Mouse (Mus musculus): ENCODE results near the gene Il21r. TPM values are rescaled to one million over a fixed set of nuclear protein-coding genes. Genes with fewer than 3 reads are reported as not detected.

Gene Il21r
- polyA plus RNA-seq, 1 experiment from 2014 or later = 0.13 TPM

DNA sequence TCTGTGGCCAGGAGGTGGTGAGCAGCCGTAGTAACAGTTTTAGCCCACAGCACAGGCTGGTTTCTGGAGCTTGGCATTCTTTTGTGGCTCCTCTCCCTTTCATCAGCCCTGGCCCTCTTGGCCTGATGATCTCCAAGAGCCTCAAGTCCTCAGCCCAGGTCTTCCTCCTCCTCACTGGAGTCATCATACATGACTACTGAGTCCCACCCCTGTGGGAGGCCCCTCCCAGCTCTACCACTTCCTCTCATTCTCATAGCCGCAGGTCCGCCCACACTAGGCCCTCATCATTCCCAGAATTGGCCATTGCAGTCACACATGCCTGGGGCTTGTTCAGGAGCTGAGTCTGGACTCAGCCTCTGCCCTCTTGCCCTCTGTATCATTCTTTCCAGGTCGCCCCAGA, 9.4 kb upstream of the Il21r start:
- DNase-seq (no peak), ATAC-seq (ENCODE audit: low FRiP score, low TSS enrichment) (no peak)
- 84% methylated on average over 4 of the region's 4 CpGs for WGBS
- Histone ChIP-seq H3K4me3 (replicated peaks; ENCODE audit: low read depth, low read length) (no peak overlapping the region), H3K9ac (replicated peaks; ENCODE audit: low read length) (no peak overlapping the region), H3K4me1 (ENCODE audit: control insufficient read depth, insufficient read depth, low read length) (no peaks in the 10 kb centered on the region), H3K27me3 (ENCODE audit: control insufficient read depth, insufficient read depth, low read length) (no peaks in the 10 kb centered on the region), H3K36me3 (ENCODE audit: control insufficient read depth, insufficient read depth, low read length) (no peaks in the 10 kb centered on the region), H3K9me3 (ENCODE audit: control insufficient read depth, low read length) (no peaks in the 10 kb centered on the region), H3K27ac (replicated peaks; ENCODE audit: low read depth, low read length) (no peak overlapping the region), H3K4me2 (ENCODE audit: low read length) (no peak overlapping the region)

DNA sequence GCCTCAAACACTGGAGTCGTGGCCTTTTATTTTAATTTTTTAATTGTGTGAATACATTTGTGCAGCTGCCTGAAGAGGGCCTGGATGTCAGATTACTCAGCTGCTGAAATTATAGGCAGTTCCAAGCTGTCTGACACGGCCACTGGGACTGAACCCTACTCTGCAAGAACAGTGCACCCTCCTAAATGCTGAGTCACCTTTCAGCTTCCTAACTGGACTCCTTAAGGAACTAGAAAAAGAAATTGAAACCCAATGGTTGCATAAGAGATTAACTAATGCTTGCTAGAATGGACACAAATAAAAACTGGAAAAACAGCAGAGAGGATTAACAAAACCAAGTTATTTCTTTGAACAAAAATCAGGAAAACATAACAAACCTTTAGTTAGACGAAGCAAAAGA, 6.8 kb upstream of the Il21r start:
- H3K36me3 ChIP-seq (ENCODE audit: control insufficient read depth, insufficient read depth, low read length) = no peaks in the 10 kb centered on the region
- no peak overlapping the region for H3K4me2 ChIP-seq (ENCODE audit: low read length)
- H3K4me1 ChIP-seq (ENCODE audit: control insufficient read depth, insufficient read depth, low read length) = no peaks in the 10 kb centered on the region
- ATAC-seq (ENCODE audit: low FRiP score, low TSS enrichment) = no peak
- H3K27me3 ChIP-seq (ENCODE audit: control insufficient read depth, insufficient read depth, low read length) = no peaks in the 10 kb centered on the region
- H3K27ac ChIP-seq (replicated peaks; ENCODE audit: low read depth, low read length) = no peak overlapping the region
- 68% methylated on average over 3 of the region's 3 CpGs for WGBS
- DNase-seq = no peak
- H3K9ac ChIP-seq (replicated peaks; ENCODE audit: low read length) = no peak overlapping the region
- H3K4me3 ChIP-seq (replicated peaks; ENCODE audit: low read depth, low read length) = no peak overlapping the region
- no peaks in the 10 kb centered on the region for H3K9me3 ChIP-seq (ENCODE audit: control insufficient read depth, low read length)

DNA sequence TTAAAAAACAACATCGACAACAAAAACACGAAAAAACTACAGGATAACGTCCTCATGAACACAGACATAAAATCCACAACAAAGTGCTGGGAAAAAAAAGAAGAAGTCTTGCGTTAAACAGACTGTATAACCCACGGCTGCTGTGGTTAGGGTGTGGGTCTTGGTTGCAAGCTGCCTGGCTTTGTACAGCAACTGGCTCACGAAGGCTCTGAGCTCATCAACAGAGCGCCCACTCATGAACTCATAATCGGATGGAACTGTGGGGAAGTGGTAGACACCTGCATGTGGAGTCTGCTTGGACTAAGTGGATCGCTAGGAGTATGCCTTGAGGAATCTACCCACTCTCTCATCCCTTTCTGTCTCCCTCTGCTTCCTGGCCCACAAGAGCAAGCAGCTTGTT, 6.1 kb upstream of the Il21r start:
- no peaks in the 10 kb centered on the region for H3K4me1 ChIP-seq (ENCODE audit: control insufficient read depth, insufficient read depth, low read length)
- no peaks in the 10 kb centered on the region for H3K9me3 ChIP-seq (ENCODE audit: control insufficient read depth, low read length)
- WGBS = 90% methylated on average over 9 of the region's 9 CpGs
- no peak overlapping the region for H3K9ac ChIP-seq (replicated peaks; ENCODE audit: low read length)
- no peak overlapping the region for H3K4me2 ChIP-seq (ENCODE audit: low read length)
- H3K27me3 ChIP-seq (ENCODE audit: control insufficient read depth, insufficient read depth, low read length) = no peaks in the 10 kb centered on the region
- H3K27ac ChIP-seq (replicated peaks; ENCODE audit: low read depth, low read length) = no peak overlapping the region
- DNase-seq = no peak
- no peak overlapping the region for H3K4me3 ChIP-seq (replicated peaks; ENCODE audit: low read depth, low read length)
- H3K36me3 ChIP-seq (ENCODE audit: control insufficient read depth, insufficient read depth, low read length) = no peaks in the 10 kb centered on the region
- no peak for ATAC-seq (ENCODE audit: low FRiP score, low TSS enrichment)

DNA sequence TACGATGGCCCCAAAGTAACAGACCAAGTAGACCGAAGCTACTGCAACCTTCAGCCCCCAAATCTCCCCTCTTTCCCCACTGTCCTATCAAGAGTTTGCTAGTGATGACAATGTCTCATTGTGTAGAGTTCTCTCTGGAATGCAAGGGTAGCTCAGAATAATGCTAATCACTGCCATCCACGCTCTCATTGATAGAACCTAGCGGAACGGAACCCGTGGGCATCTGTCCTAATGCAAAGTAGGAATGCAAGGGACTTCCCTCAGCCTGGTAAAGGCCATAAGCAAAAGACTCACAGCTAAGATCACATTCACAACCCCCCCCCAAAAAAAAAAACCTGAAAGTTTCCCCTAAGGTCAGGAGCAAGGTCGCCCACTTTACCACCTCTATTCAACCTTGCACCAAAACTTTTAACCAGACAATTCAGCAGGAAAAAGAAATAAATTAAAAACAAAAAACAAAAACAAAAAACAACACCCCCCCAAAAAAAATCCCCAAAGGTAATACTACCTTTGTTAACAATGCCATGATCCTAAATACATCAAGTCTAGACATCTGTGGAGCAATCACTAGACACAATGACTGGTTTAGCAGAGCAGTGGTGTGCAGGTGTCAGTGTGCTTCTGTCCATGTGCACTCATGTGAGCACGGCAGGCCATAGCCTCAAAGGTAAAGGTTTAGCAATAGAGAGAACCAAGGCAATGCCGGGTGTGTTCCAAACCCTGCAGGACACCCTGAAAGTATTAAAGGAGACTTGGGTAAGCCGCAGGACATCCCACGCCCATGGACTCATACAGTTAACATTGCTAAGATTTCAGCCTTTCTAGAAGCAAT, 5.5 kb upstream of the Il21r start:
- Histone ChIP-seq H3K27me3 (ENCODE audit: control insufficient read depth, insufficient read depth, low read length) (no peaks in the 10 kb centered on the region), H3K36me3 (ENCODE audit: control insufficient read depth, insufficient read depth, low read length) (no peaks in the 10 kb centered on the region), H3K9ac (replicated peaks; ENCODE audit: low read length) (no peak overlapping the region), H3K4me2 (ENCODE audit: low read length) (no peak overlapping the region), H3K4me1 (ENCODE audit: control insufficient read depth, insufficient read depth, low read length) (no peaks in the 10 kb centered on the region), H3K27ac (replicated peaks; ENCODE audit: low read depth, low read length) (no peak overlapping the region), H3K4me3 (replicated peaks; ENCODE audit: low read depth, low read length) (no peak overlapping the region), H3K9me3 (ENCODE audit: control insufficient read depth, low read length) (no peaks in the 10 kb centered on the region)
- DNase-seq (no peak), ATAC-seq (ENCODE audit: low FRiP score, low TSS enrichment) (no peak)
- 80% methylated on average over 11 of the region's 11 CpGs for WGBS

DNA sequence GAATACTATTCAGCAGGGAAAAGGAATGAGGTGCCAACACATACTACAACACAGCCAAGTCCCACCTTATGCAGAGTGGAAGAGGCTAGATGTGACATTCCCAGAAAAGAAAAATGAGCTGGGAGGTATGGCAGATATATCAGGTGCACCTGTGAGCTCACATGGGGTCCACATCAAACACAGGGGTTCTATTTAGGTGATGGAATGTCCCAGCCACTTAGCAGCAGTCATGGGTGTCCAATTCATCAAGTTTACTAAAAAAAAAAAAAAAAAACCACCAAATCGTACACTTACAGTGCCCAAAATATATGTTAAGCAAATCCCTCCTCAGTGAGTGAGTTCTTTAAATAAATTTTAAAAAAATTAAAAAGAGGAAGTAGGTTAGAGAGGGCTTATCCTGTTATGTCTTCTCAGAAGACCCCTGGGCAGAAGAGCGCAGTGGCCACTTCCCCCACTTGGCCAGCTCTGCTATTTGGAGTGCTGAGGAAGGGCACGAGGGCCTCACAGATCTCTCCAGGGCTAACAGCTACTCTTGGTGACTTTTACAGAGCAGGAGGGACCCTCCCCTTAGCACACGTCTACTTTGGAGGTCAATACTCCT, 3.8 kb upstream of the Il21r start:
- Histone ChIP-seq H3K27me3 (ENCODE audit: control insufficient read depth, insufficient read depth, low read length) (no peaks in the 10 kb centered on the region), H3K4me3 (replicated peaks; ENCODE audit: low read depth, low read length) (no peak overlapping the region), H3K27ac (replicated peaks; ENCODE audit: low read depth, low read length) (no peak overlapping the region), H3K36me3 (ENCODE audit: control insufficient read depth, insufficient read depth, low read length) (no peaks in the 10 kb centered on the region), H3K4me2 (ENCODE audit: low read length) (no peak overlapping the region), H3K9me3 (ENCODE audit: control insufficient read depth, low read length) (no peaks in the 10 kb centered on the region), H3K4me1 (ENCODE audit: control insufficient read depth, insufficient read depth, low read length) (no peaks in the 10 kb centered on the region), H3K9ac (replicated peaks; ENCODE audit: low read length) (no peak overlapping the region)
- ATAC-seq (ENCODE audit: low FRiP score, low TSS enrichment) (no peak), DNase-seq (no peak)
- 77% methylated on average over 4 of the region's 4 CpGs for WGBS

DNA sequence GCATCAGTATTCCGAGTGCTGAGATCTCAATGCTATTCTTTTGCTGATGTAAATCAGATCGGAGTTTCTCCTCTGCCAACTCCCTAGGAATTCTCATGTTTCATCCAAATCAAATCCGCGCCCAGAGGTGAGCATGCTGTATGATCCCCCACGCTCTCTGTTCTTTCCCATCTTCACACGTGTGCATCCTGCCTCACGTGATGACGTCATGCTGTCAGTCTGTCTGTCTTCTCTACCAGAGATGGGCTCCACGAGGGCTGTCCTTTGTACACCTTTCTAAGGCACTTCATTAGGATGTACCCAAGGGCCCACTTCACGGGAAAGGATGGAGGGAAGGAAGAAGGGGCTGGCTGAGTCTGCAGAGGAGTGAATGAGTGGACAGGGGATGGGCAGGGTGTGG, 3.1 kb upstream of the Il21r start:
- 80% methylated on average over 10 of the region's 10 CpGs for WGBS

DNA sequence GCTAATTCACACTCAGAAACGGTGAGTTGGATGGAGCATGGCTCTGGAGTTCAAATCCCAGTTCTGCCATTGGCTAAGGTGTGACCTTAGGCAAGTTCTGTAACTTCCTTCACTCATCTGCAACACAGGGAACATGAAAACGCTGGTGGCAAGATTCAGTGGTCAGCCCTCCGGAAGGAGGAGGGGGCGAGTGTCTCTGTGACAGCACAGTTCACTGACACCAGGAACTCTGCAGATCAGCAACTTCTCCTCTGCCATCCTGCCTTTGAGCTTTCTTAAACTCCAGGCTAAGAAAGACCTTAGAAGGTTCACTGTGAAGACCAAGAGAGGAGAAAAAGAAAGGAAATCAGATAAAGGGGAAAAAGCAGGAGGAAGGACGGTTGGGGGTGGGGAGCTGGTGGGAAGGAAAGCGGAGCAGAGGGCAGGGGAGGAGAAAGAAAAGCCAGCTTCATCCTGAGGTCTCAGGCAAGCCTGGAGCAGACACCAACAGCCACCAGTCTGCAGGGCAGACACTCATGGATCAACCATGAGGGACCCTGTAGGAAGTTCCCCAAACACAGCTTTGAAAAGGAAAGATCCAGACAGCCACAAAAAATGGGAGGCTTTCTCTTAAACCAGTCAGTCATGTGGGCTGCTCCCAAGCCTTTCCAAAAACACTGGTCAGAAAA, 2.5 kb upstream of the Il21r start:
- Histone ChIP-seq H3K4me2 (ENCODE audit: low read length) (no peak overlapping the region), H3K9me3 (ENCODE audit: control insufficient read depth, low read length) (no peaks in the 10 kb centered on the region), H3K27me3 (ENCODE audit: control insufficient read depth, insufficient read depth, low read length) (no peaks in the 10 kb centered on the region), H3K4me1 (ENCODE audit: control insufficient read depth, insufficient read depth, low read length) (no peaks in the 10 kb centered on the region), H3K9ac (replicated peaks; ENCODE audit: low read length) (no peak overlapping the region), H3K27ac (replicated peaks; ENCODE audit: low read depth, low read length) (no peak overlapping the region), H3K4me3 (replicated peaks; ENCODE audit: low read depth, low read length) (no peak overlapping the region), H3K36me3 (ENCODE audit: control insufficient read depth, insufficient read depth, low read length) (no peaks in the 10 kb centered on the region)
- WGBS = 48% methylated on average over 6 of the region's 6 CpGs
- no peak for ATAC-seq (ENCODE audit: low FRiP score, low TSS enrichment)
- DNase-seq = no peak

More for the DNA sequence above, 3.1 kb upstream of the Il21r start:
- Histone ChIP-seq H3K27ac (replicated peaks; ENCODE audit: low read depth, low read length) (no peak overlapping the region), H3K9ac (replicated peaks; ENCODE audit: low read length) (no peak overlapping the region), H3K27me3 (ENCODE audit: control insufficient read depth, insufficient read depth, low read length) (no peaks in the 10 kb centered on the region), H3K4me2 (ENCODE audit: low read length) (no peak overlapping the region), H3K9me3 (ENCODE audit: control insufficient read depth, low read length) (no peaks in the 10 kb centered on the region), H3K4me3 (replicated peaks; ENCODE audit: low read depth, low read length) (no peak overlapping the region), H3K36me3 (ENCODE audit: control insufficient read depth, insufficient read depth, low read length) (no peaks in the 10 kb centered on the region), H3K4me1 (ENCODE audit: control insufficient read depth, insufficient read depth, low read length) (no peaks in the 10 kb centered on the region)
- DNase-seq = no peak
- no peak for ATAC-seq (ENCODE audit: low FRiP score, low TSS enrichment)

DNA sequence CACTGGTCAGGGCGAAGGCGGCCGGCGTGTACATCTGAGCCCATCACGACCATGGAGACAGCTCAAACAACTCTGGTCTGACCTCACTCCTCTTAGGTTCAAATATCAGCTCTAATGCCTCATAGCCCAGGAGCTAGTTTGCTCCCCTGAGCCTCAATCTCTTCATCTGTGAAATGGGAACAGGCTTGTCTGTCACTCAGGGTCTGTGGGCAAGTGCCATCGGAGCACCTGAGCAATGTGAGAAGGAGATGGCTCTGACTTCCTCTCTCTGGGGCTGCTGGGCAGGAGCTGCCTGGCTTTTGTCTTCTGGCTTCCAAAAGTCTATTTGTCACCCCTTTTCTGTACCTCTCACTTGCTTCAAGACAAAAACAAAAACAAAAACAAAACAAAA, 2.0 kb upstream of the Il21r start:
- Histone ChIP-seq H3K9ac (replicated peaks; ENCODE audit: low read length) (no peak overlapping the region), H3K4me2 (ENCODE audit: low read length) (no peak overlapping the region), H3K27ac (replicated peaks; ENCODE audit: low read depth, low read length) (no peak overlapping the region), H3K9me3 (ENCODE audit: control insufficient read depth, low read length) (no peaks in the 10 kb centered on the region), H3K27me3 (ENCODE audit: control insufficient read depth, insufficient read depth, low read length) (no peaks in the 10 kb centered on the region), H3K4me3 (replicated peaks; ENCODE audit: low read depth, low read length) (no peak overlapping the region), H3K36me3 (ENCODE audit: control insufficient read depth, insufficient read depth, low read length) (no peaks in the 10 kb centered on the region), H3K4me1 (ENCODE audit: control insufficient read depth, insufficient read depth, low read length) (no peaks in the 10 kb centered on the region)
- ATAC-seq (ENCODE audit: low FRiP score, low TSS enrichment) (no peak), DNase-seq (no peak)
- 88% methylated on average over 6 of the region's 6 CpGs for WGBS
